Mouse (Mus musculus) lung, adult 2 months (tissue): ENCODE data around the gene Bmyc.

Experiments
- CTCF ChIP-seq: fragments of 200-500 bp; IDR thresholded peaks from 2 replicates; pipeline ENCODE4 v1.5.1; 2011; ENCODE audit warnings: mild to moderate bottlenecking, low read length, control low read depth; ENCODE audit not compliant: insufficient read depth
- POLR2A ChIP-seq: fragments of 200-500 bp; IDR thresholded peaks from 2 replicates; pipeline ENCODE4 v1.6.1; 2011; ENCODE audit warnings: low read depth, mild to moderate bottlenecking, control low read depth, low read length, borderline replicate concordance; ENCODE audit errors: extremely low read depth

DNA sequence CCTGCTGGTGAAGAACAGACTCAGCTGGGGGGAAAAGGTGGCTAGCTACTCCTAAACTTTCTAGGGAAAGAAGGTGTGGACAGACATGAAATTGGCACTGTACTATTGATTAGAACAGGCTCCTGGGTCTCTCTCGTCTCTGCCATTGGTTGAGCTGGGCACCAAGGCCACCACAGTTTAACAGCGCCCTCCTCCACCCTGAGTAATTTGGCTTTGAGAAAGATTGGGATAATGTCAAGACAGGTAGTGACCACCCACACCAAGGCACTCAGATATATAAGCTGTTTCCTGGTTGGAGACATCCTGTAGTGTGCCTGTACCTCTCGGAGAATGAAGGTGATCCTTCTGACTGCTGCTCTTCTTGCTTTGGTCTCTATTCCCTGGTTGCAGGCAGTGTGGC, 30.1 kb upstream of the Bmyc start, which contains the start of gene Lcn6:
- TF ChIP-seq CTCF: no peak
- no peak for TF ChIP-seq POLR2A
